Mouse (Mus musculus) CD8-positive naive resting alpha-beta T cell, adult 2 months (primary cell): ENCODE measurements around the gene Gm49380.
A peak's percentile ranks its signal among the peaks of the same experiment; 100 is the strongest.

Experiments used
- DNase-seq, 2 experiments: peaks; one replicate each; pipeline ENCODE4 v3.0.0; 2022; ENCODE audit warnings: low read depth in 2 of 2, low spot score in 2 of 2

Gene Gm49380

GRCm38 (mm10) chr9:44022100-44022847 lies 91.0 kb downstream of the Gm49380 start:
- peak in 1 of 2 experiments; percentile 53 for DNase-seq

- DNase-seq = no peak
Measured at GRCm38 (mm10) chr9:44020001-44020400, 93.3 kb downstream of the Gm49380 start.

- DNase-seq = no peak
Measured at GRCm38 (mm10) chr9:44017846-44018245, 95.5 kb downstream of the Gm49380 start.
